Comparison of ENCODE assay signal across 8 mouse cellular contexts in genomic region chr3:123516784-123517183, GRCm38 (mm10).
DNase-seq lines count a peak whose midpoint lies in the region; ATAC-seq and TF ChIP-seq lines count a peak whose summit lies in the region.

No protein-coding gene starts in this region.

- DNase-seq in left cerebral cortex, postnatal 10 days (ENCODE audit: extremely low spot score in 1 of 2, low spot score in 2 of 2) = peak; percentile 33 to 35
- no peak for DNase-seq in left cerebral cortex, adult 8-10 months (ENCODE audit: low spot score in 2 of 2)
- DNase-seq in MEL (ENCODE audit: low read depth, low spot score) = peak; percentile 68
- DNase-seq in cerebellum, adult 8-10 months = peak; percentile 53
- DNase-seq in layer of hippocampus, postnatal 10 days (ENCODE audit: low spot score in 2 of 2) = peak; percentile 40 to 56
- DNase-seq in gastrocnemius, postnatal 4 days (ENCODE audit: low spot score in 2 of 2) = no peak

- no peaks in the 10 kb centered on the region for H3K9me3 ChIP-seq in MEL (replicated peaks; ENCODE audit: insufficient read depth, low read length)
- no peaks in the 10 kb centered on the region for H3K9me3 ChIP-seq in neural tube, embryonic 14.5 days (ENCODE audit: control insufficient read depth, low read length)

- H3K4me1 ChIP-seq in MEL (ENCODE audit: control insufficient read depth in 1 of 2, insufficient read depth in 2 of 2, low read length in 2 of 2) = no peaks in the 10 kb centered on the region
- H3K4me1 ChIP-seq in neural tube, embryonic 14.5 days (ENCODE audit: control insufficient read depth, insufficient read depth, low read length) = no peaks in the 10 kb centered on the region

- no peak overlapping the region for H3K9ac ChIP-seq in MEL (ENCODE audit: control insufficient read depth, low read depth, low read length, poor library complexity, severe bottlenecking)
- no peak overlapping the region for H3K9ac ChIP-seq in neural tube, embryonic 14.5 days (replicated peaks; ENCODE audit: low read depth, low read length)

- no peak overlapping the region for H3K4me3 ChIP-seq in MEL (ENCODE audit: control insufficient read depth in 1 of 2, insufficient read depth in 1 of 2, low read depth in 2 of 2, low read length in 2 of 2)
- no peak overlapping the region for H3K4me3 ChIP-seq in neural tube, embryonic 14.5 days (ENCODE audit: low read depth, low read length)

- no peaks in the 10 kb centered on the region for H3K36me3 ChIP-seq in MEL (ENCODE audit: control insufficient read depth in 1 of 2, insufficient read depth in 2 of 2, low read length in 2 of 2)
- H3K36me3 ChIP-seq in neural tube, embryonic 14.5 days (ENCODE audit: control insufficient read depth, insufficient read depth, low read length) = no peaks in the 10 kb centered on the region

- peak; percentile 77 for ATAC-seq in granulocyte monocyte progenitor cell, adult 5-6 weeks (replicated peaks; ENCODE audit: poor library complexity, severe bottlenecking)
- ATAC-seq in neural tube, embryonic 14.5 days (ENCODE audit: low read depth) = peak; percentile 78; the same call in 1 of the 2 replicates

- TF ChIP-seq RAD21 in MEL (IDR thresholded peaks at IDR 0.05; ENCODE audit: low read depth, low read length) = peak; percentile 77

- H3K27me3 ChIP-seq in MEL (ENCODE audit: control insufficient read depth in 1 of 2, insufficient read depth in 2 of 2, low read length in 2 of 2) = no peaks in the 10 kb centered on the region
- no peaks in the 10 kb centered on the region for H3K27me3 ChIP-seq in neural tube, embryonic 14.5 days (ENCODE audit: control insufficient read depth, insufficient read depth, low read length)

- no peaks in the 10 kb centered on the region for H3K79me2 ChIP-seq in MEL (ENCODE audit: control insufficient read depth, insufficient read depth, low read length, poor library complexity)

- H3K27ac ChIP-seq in MEL (ENCODE audit: control insufficient read depth, low read depth, low read length) = no peak overlapping the region
- H3K27ac ChIP-seq in neural tube, embryonic 14.5 days (ENCODE audit: low read depth, low read length) = no peak overlapping the region

- 36% methylated on average over 4 of the region's 4 CpGs for WGBS in neural tube, embryonic 14.5 days

- TF ChIP-seq POLR2A in MEL (IDR thresholded peaks at IDR 0.05; ENCODE audit: control insufficient read depth in 1 of 2, insufficient read depth in 1 of 2, low read depth in 1 of 2, low read length in 2 of 2, poor library complexity in 1 of 2) = no peak

- no peak for TF ChIP-seq EP300 in MEL (IDR thresholded peaks at IDR 0.05; ENCODE audit: low read depth in 1 of 2, low read length in 2 of 2)

- peak; percentile 66 to 80 (median 69) for TF ChIP-seq CTCF in MEL (IDR thresholded peaks at IDR 0.05 in 2 of 3, conservative IDR thresholded peaks at IDR 0.05 in 1 of 3; ENCODE audit: control insufficient read depth in 1 of 3, insufficient read depth in 1 of 3, low read depth in 2 of 3, low read length in 3 of 3, poor library complexity in 1 of 3, severe bottlenecking in 1 of 3)

- intact Hi-C loops in left cerebral cortex, postnatal 10 days (cut with DNase I) = loop anchor here (2.0 to 5.0 kb wide), 3 partner anchors 551 to 1071 kb away; no protein-coding TSS in a partner anchor

- no peak overlapping the region for H3K4me2 ChIP-seq in neural tube, embryonic 14.5 days (ENCODE audit: low read depth, low read length)

TF ChIP-seq in MEL, 35 proteins besides CTCF, POLR2A, EP300 and RAD21:
- TF ChIP-seq SMC3 (IDR thresholded peaks at IDR 0.05; ENCODE audit: low read depth, low read length) = peak; percentile 98
- peak; percentile 92 for TF ChIP-seq ZC3H11A (IDR thresholded peaks at IDR 0.05; ENCODE audit: low read depth, low read length)
- no peak for TF ChIP-seq MAFK (IDR thresholded peaks at IDR 0.05; ENCODE audit: borderline replicate concordance, low read depth, low read length)

Comparison
In these comparisons a context has a peak if more than half of its experiments do, and no peak if none do; other contexts are left out.
1. DNase-seq: peak in left cerebral cortex, postnatal 10 days (2 of 2), MEL (single experiment), cerebellum, adult 8-10 months (single experiment) and layer of hippocampus, postnatal 10 days (2 of 2); none in left cerebral cortex, adult 8-10 months (0 of 2) and gastrocnemius, postnatal 4 days (0 of 2).